ENCODE assay signal across 21 mouse cellular contexts in genomic region chr9:106858036-106858435, GRCm38 (mm10).
"Had no signal": no experiment of that assay in that cellular context is flagged by ENCODE, and none has a peak within 500 bp of the region (broad histone marks: within the 10 kb centered on the region; RNA-seq: fewer than 3 reads in every experiment).

No protein-coding gene starts in this region.

- H3K27ac ChIP-seq: kidney, postnatal 0 days; layer of hippocampus, adult 2 months; limb, embryonic 10.5 days; limb, embryonic 13.5 days; liver, embryonic 12.5 days; liver, embryonic 15.5 days; lung, embryonic 15.5 days; stomach, postnatal 0 days had no signal

- H3K4me3 ChIP-seq: layer of hippocampus, adult 2 months; limb, embryonic 10.5 days; limb, embryonic 13.5 days; liver, embryonic 12.5 days; liver, embryonic 15.5 days; lung, embryonic 15.5 days; megakaryocyte, embryonic 14.5 days had no signal

- ATAC-seq: liver, embryonic 12.5 days had no signal

- H3K4me1 ChIP-seq: limb, embryonic 10.5 days; limb, embryonic 13.5 days; liver, embryonic 12.5 days; liver, embryonic 15.5 days; lung, embryonic 15.5 days; megakaryocyte, embryonic 14.5 days had no signal

- H3K9ac ChIP-seq: limb, embryonic 13.5 days; liver, embryonic 12.5 days; liver, embryonic 15.5 days; lung, embryonic 15.5 days had no signal

- H3K27me3 ChIP-seq: limb, embryonic 13.5 days; liver, embryonic 12.5 days; liver, embryonic 15.5 days; lung, embryonic 15.5 days; megakaryocyte, embryonic 14.5 days had no signal

- DNase-seq: kidney, postnatal 25 days; layer of hippocampus, adult 9-11 months; liver; lung, adult 18-20 months; lung, postnatal 10 days; lung, postnatal 4 days; midbrain, embryonic 14.5 days; right cerebral cortex, postnatal 4 days; thymus, adult 2 months; thymus, postnatal 14 days; thymus, postnatal 4 days had no signal

- H3K9me3 ChIP-seq: limb, embryonic 10.5 days; limb, embryonic 13.5 days; liver, embryonic 12.5 days; liver, embryonic 15.5 days; lung, embryonic 15.5 days; megakaryocyte, embryonic 14.5 days had no signal

- H3K4me2 ChIP-seq: limb, embryonic 13.5 days; liver, embryonic 12.5 days; liver, embryonic 15.5 days; lung, embryonic 15.5 days; midbrain, embryonic 11.5 days had no signal
